Mouse (Mus musculus) activated CD4-positive, CD25-positive, alpha-beta regulatory T cell, adult 9 weeks (primary cell): ENCODE results near the gene Rbm39. TPM values are rescaled to one million over a fixed set of nuclear protein-coding genes. Genes with fewer than 3 reads are reported as not detected.

Source experiments
- polyA plus RNA-seq: library from polyadenylated mRNA; unstranded; fragments of 100-300 nt; shearing (Covaris generic); gene quantifications from one replicate; pipeline ENCODE4 v1.2.1, GENCODE M21; 2017

Gene Rbm39
- 1,028 TPM for polyA plus RNA-seq

GRCm38 (mm10) chr2:156180094-156180821, at the start of gene Rbm39:
Gene Rbm39, minus strand, starts transcription at chr2:156180238.

GRCm38 (mm10) chr2:156196302-156197128, 16.5 kb upstream of the Rbm39 start, which contains the start of gene Phf20:
Gene Phf20, plus strand, starts transcription at chr2:156196466.

GRCm38 (mm10) chr2:156143953-156144724, 35.9 kb downstream of the Rbm39 start, which contains the start of the genes Romo1 and Nfs1:
Gene Romo1, plus strand, starts transcription at chr2:156144039.
Gene Nfs1, minus strand, starts transcription at chr2:156144186.

GRCm38 (mm10) chr2:156126992-156127391, 53.0 kb downstream of the Rbm39 start, which contains the start of gene Gm28036:
Gene Gm28036, minus strand, starts transcription at chr2:156127092.

GRCm38 (mm10) chr2:156111358-156112079, 68.5 kb downstream of the Rbm39 start, which contains the start of the genes Cpne1 and Rbm12:
Gene Cpne1, minus strand, starts transcription at chr2:156111965.
Gene Rbm12, minus strand, starts transcription at chr2:156111978.

Other genes starting within 250 kb of the Rbm39 start
- gene Uqcc1, start 249.9 kb downstream of the Rbm39 start, polyA plus RNA-seq, result 56.2 TPM
- gene Gm15557, start 239.5 kb downstream of the Rbm39 start, polyA plus RNA-seq, result not detected
- not detected for gene Gdf5, start 234.9 kb downstream of the Rbm39 start, polyA plus RNA-seq
- 71.5 TPM for gene Cep250, start 223.8 kb downstream of the Rbm39 start, polyA plus RNA-seq
- 1.1 TPM for gene 6430550D23Rik, start 172.3 kb downstream of the Rbm39 start, polyA plus RNA-seq
- gene Ergic3, start 172.2 kb downstream of the Rbm39 start, polyA plus RNA-seq, result 166 TPM
- gene Fer1l4, start 127.3 kb downstream of the Rbm39 start, polyA plus RNA-seq, result not detected
- gene Spag4, start 115.1 kb downstream of the Rbm39 start, polyA plus RNA-seq, result 0.37 TPM
- 90.1 TPM for gene Cpne1, start 68.3 kb downstream of the Rbm39 start, polyA plus RNA-seq
- gene Rbm12, start 68.3 kb downstream of the Rbm39 start, polyA plus RNA-seq, result 57.0 TPM
- 28.8 TPM for gene Gm28036, start 53.1 kb downstream of the Rbm39 start, polyA plus RNA-seq
- gene Romo1, start 36.2 kb downstream of the Rbm39 start, polyA plus RNA-seq, result 200 TPM
- 65.0 TPM for gene Nfs1, start 36.1 kb downstream of the Rbm39 start, polyA plus RNA-seq
- 62.1 TPM for gene Phf20, start 16.2 kb upstream of the Rbm39 start, polyA plus RNA-seq
- 5.1 TPM for gene Cnbd2, start 132.1 kb upstream of the Rbm39 start, polyA plus RNA-seq
- 13.4 TPM for gene Scand1, start 132.5 kb upstream of the Rbm39 start, polyA plus RNA-seq
- gene Epb41l1, start 240.7 kb upstream of the Rbm39 start, polyA plus RNA-seq, result 0.23 TPM